Mouse (Mus musculus): Measurements from ENCODE around the gene Acbd4. TPM values are rescaled to one million over a fixed set of nuclear protein-coding genes. Genes with fewer than 3 reads are reported as not detected.
A peak's percentile ranks its signal among the peaks of the same experiment; 100 is the strongest.

Acbd4 gene
- polyA plus RNA-seq (2015; fragmentation: Nextera tagmentation; extraction: Ambion mirVana) = 7.3 and 9.0 TPM in 2 replicates

DNA sequence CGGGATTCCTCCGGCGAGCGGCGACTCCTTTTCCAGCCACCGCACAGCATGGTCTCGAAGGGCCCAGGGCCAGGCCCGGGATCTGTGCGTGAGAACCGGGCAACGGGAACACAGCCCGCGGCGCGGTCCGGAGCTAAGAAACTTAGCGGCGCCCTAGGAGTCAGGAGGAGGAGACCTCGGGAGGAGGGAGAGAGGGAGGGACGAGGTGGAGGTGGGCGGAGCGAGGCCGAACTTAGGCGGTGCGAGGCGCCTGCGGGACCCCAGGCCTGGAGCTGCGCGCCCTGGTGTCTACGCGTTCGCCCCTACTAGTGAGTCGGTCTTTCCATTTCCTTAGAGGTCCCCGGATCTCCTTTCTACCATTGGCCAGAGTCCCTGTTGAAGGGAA lies at the start of gene Acbd4, which contains the start of gene Plcd3:
Gene Acbd4 (plus strand): TSS at position 202 of the 385 bp plus-strand sequence.
Gene Plcd3 (minus strand): TSS at position 178 of the 385 bp plus-strand sequence.
- ATAC-seq (ENCODE audit: low FRiP score) = peak; percentile 36; the same call in 1 of the 2 replicates
- H3K27ac ChIP-seq = no peak within 1 kb of the TSS
- H3K4me2 ChIP-seq = peak within 1 kb of the TSS; percentile 73
- H3K9me3 ChIP-seq = no peaks in the 10 kb centered on the region; the same call in 1 of the 2 replicates
- H3K4me1 ChIP-seq (replicated peaks) = peaks cover 30% of the 10 kb centered on the region
- peak within 1 kb of the TSS; percentile 68 for H3K9ac ChIP-seq
- no peaks in the 10 kb centered on the region for H3K36me3 ChIP-seq
- WGBS = under 1% methylated on average over 34 of the region's 34 CpGs
- H3K27me3 ChIP-seq = peaks cover 74% of the 10 kb centered on the region
- H3K4me3 ChIP-seq = peak within 1 kb of the TSS; percentile 47

DNA sequence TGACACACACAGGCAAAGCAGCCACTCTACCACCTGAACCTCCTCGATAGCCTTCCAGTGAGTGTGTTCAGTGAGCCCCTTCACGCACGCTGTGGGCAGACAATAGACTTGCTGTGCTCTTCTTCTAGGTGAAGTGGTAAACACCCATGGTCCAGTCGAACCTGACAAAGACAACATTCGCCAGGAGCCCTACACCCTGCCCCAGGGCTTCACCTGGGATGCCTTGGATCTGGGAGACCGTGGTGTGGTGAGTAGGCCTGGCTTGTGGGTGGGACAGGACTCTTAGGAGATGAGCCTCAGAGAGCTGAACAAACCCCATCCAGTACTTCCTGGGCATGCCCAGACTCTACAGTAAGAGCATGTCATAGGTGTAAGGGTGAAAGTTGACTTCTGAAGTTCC lies 49.4 kb upstream of the Acbd4 start:
- H3K4me3 ChIP-seq = no peak overlapping the region
- ATAC-seq (ENCODE audit: low FRiP score) = no peak
- H3K4me1 ChIP-seq (replicated peaks) = no peaks in the 10 kb centered on the region
- H3K27ac ChIP-seq = no peak overlapping the region
- H3K36me3 ChIP-seq = peaks cover 68% of the 10 kb centered on the region
- no peaks in the 10 kb centered on the region for H3K27me3 ChIP-seq
- H3K9me3 ChIP-seq = no peaks in the 10 kb centered on the region
- H3K9ac ChIP-seq = no peak overlapping the region
- 91% methylated on average over 6 of the region's 6 CpGs for WGBS
- no peak overlapping the region for H3K4me2 ChIP-seq

DNA sequence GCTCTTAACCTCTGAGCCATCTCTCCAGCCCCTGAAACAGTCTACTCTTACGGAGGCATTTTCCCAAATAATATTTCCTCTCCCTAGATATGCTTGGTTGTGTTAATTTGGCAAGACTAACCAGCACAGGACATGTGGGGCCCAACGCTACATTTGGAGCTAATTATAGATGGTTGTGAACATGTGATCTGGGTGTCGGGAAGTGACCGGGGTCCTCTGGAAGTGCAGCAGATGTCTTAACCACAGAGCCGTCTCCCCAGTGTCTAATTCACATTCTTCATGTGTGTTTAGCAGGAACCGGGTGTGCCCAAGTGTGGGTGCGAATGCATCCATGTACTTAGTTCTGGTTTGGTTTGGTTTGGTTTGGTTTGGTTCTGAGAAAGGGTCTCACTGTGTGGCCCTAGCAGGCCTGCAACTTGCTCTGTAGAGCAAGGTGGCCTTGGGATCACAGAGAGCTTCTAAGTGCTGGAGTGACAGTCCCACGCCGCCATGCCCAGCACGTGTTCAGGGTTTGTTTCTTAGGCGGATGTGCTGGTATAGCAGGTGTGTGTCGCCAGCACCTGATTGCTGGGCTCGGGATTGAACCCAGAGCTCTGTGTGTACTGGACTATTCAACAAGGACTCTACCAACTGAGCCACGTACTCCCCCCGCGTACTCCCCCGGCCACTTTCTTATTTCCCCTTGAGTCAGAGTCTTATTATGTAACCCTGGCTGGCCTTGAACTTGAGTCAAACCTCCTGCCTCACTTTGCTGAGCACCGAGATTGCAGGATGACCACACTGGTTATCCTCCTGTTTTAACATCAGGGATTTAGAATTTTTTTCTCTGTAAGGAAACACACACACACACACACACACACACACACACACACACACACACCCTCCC lies 48.0 kb upstream of the Acbd4 start:
- WGBS = 92% methylated on average over 18 of the region's 18 CpGs
- H3K9ac ChIP-seq = no peak overlapping the region
- no peak overlapping the region for H3K4me2 ChIP-seq
- H3K36me3 ChIP-seq = peaks cover 76% of the 10 kb centered on the region
- no peak overlapping the region for H3K27ac ChIP-seq
- no peaks in the 10 kb centered on the region for H3K9me3 ChIP-seq
- H3K27me3 ChIP-seq = no peaks in the 10 kb centered on the region
- H3K4me3 ChIP-seq = no peak overlapping the region
- no peak for ATAC-seq (ENCODE audit: low FRiP score)
- H3K4me1 ChIP-seq (replicated peaks) = no peaks in the 10 kb centered on the region

DNA sequence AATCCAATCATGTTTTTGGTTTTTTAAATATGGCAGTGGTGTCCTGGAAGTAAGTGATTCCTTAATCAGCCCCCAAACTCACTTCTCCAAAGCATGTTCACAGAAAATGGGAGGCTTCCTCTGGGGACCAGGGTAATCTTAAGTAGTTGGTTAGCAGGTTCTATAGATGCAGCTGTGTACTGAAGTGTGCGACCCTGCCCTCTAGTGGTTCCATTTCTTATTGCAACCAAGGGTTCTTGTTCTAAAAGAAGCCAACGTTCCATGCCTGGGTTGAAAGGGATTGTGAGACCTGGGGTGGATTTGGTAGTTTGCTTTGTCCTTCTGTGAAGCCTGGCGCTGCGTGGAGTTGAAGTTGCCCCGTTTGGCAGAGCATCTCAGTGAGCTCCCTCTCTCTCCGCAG lies 46.7 kb upstream of the Acbd4 start:
- WGBS = 42% methylated on average over 6 of the region's 6 CpGs
- H3K4me2 ChIP-seq = no peak overlapping the region
- no peak overlapping the region for H3K4me3 ChIP-seq
- H3K27ac ChIP-seq = no peak overlapping the region
- ATAC-seq (ENCODE audit: low FRiP score) = no peak
- no peaks in the 10 kb centered on the region for H3K9me3 ChIP-seq
- peaks cover 85% of the 10 kb centered on the region for H3K36me3 ChIP-seq
- H3K4me1 ChIP-seq (replicated peaks) = no peaks in the 10 kb centered on the region
- H3K27me3 ChIP-seq = no peaks in the 10 kb centered on the region
- H3K9ac ChIP-seq = no peak overlapping the region

DNA sequence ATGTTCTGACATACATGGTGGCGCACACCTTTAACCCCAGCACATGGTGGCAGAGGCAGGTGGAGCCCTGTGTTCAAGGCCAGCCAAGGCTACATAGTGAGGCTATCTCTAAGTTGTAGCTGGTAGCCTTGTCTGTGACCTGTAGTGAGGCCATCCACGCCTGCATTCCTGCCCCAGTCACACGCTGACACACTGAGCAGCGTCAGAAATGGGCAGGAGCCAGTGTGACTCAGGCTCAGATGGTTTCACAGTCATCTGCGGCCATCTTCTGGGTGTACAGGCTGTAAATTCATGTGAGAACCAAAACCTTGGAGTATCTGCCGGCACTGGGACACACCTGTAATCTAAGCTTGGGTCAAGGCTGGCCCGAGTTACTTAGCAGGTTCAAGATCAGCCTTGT lies 44.8 kb upstream of the Acbd4 start:
- Histone ChIP-seq H3K9ac (no peak overlapping the region), H3K27me3 (no peaks in the 10 kb centered on the region), H3K4me1 (replicated peaks) (no peaks in the 10 kb centered on the region), H3K4me3 (no peak overlapping the region), H3K36me3 (peaks cover 86% of the 10 kb centered on the region), H3K4me2 (no peak overlapping the region), H3K9me3 (no peaks in the 10 kb centered on the region), H3K27ac (no peak overlapping the region)
- ATAC-seq (ENCODE audit: low FRiP score) = no peak
- 96% methylated on average over 7 of the region's 7 CpGs for WGBS

DNA sequence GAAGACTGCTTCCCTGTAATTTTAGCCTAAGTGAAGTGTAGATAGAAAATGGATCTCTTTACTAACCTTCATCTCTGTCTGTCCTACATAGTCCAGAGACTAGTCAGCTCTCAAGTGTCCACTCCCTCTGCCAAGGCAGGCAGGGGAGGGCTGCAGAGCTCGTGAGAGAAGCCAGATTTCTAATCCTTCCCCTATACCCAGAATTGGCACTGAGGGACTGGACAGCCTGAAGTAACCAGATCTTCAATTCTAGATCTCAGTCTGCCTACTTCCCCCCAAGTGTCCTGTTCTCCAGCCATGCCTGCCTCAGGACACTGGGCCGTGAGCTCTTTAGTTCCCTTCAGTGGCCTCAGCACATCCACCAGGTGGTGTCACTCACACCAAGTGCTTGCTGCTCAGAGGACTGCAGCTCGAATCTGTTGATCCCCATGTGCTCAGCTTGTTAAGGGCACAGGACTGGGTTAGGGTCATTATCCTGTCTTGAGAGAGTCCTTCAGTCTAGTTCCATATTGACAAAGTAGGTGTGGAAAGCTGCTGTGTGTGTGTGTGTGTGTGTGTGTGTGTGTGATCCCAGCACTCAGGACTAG lies 42.9 kb upstream of the Acbd4 start:
- no peak overlapping the region for H3K9ac ChIP-seq
- WGBS = 83% methylated on average over 3 of the region's 3 CpGs
- no peaks in the 10 kb centered on the region for H3K9me3 ChIP-seq
- no peaks in the 10 kb centered on the region for H3K27me3 ChIP-seq
- no peaks in the 10 kb centered on the region for H3K4me1 ChIP-seq (replicated peaks)
- H3K27ac ChIP-seq = no peak overlapping the region
- no peak for ATAC-seq (ENCODE audit: low FRiP score)
- H3K4me3 ChIP-seq = no peak overlapping the region
- no peak overlapping the region for H3K4me2 ChIP-seq
- H3K36me3 ChIP-seq = peaks cover 84% of the 10 kb centered on the region

DNA sequence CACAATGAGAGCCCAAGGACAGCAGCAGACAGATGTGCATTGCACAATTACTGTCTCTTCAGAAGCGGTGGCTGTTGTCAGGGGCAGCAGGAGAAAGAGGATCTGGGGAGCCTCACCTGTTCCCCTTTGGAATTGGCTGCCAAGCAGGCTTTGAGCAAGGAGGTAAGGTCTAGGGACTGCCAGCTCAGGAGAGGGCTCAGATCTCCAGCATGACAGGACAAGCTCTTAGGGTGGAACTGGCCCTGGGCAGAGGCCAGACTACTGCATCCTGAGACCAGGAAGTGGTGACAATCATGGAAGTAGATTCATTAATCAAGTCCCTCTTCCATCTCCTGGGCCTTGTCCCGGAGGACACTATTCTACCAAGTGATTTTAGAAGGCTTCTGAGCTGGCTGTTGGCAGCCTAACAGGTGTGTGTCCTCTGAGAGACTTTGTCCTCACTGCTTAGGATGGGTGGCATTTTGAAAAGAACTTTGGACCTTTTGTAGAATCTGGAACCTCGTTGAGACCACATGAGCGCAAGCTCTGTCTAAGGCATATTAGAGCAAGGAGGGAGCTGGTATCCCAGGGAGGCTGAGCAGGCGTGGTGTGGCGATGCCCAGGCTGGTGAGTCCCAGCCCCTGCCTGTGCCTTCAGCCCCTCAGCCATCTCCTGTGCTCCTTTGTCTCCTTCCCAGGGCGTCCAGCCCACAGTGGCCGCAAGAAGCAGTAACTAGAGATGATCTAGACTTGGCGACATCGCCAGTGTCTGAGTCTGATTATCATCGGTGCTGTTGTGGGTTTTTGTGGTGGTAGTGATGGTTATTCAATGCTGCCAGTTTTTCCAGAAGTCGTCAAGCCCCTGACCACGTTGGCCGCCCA lies 35.1 kb upstream of the Acbd4 start:
- Histone ChIP-seq H3K27ac (no peak overlapping the region), H3K9me3 (no peaks in the 10 kb centered on the region), H3K36me3 (peaks cover 90% of the 10 kb centered on the region), H3K4me3 (no peak overlapping the region), H3K4me2 (no peak overlapping the region), H3K27me3 (no peaks in the 10 kb centered on the region), H3K4me1 (replicated peaks) (no peaks in the 10 kb centered on the region), H3K9ac (no peak overlapping the region)
- ATAC-seq (ENCODE audit: low FRiP score) = no peak
- WGBS = 95% methylated on average over 14 of the region's 14 CpGs

DNA sequence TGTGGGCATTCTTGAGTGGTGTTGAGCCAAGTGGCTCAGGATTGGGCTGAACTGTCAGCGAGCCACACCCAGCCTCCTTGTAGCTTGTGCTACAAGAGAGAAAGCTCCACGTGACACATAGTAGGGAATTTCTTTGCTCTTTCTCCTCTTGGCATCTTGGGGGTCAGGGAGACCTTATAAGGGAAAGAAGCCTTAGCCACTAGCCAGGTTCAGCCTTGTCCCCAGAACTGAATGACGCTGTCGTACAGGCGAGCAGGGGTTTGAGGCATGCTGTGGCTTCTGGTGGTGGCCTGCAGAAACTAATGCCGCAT lies 34.5 kb upstream of the Acbd4 start:
- no peak for ATAC-seq (ENCODE audit: low FRiP score)
- 96% methylated on average over 6 of the region's 6 CpGs for WGBS
- peaks cover 84% of the 10 kb centered on the region for H3K36me3 ChIP-seq

DNA sequence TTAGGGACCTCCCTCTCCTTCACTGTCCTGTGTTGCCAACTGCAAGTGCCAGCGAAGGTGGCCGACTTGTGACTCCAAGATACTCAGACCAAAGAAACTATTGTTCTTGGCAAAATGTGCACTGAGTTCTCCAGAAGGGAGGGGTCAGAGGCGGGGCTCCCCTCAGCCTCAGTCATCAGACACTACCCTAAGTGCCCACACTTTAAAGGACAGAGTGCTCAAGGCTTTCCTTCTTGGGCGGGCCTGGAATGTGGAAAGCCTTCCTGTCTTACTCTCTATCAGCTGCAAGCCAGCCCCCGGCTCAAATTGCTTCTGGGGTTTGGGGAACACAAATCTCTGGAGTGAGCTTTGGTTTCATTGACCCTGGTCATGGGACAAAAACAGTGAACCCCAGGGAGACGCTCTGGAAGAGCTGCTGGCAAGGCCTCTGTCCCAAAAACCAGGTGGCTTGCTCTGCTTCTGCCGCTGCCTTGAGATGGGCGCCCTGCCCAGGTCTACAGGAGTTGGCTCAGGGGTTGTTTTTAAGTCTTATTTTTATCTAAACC lies 34.0 kb upstream of the Acbd4 start:
- Histone ChIP-seq H3K4me1 (replicated peaks) (no peaks in the 10 kb centered on the region), H3K9me3 (no peaks in the 10 kb centered on the region), H3K27ac (no peak overlapping the region), H3K4me2 (no peak overlapping the region), H3K9ac (no peak overlapping the region), H3K27me3 (no peaks in the 10 kb centered on the region), H3K4me3 (no peak overlapping the region), H3K36me3 (peaks cover 80% of the 10 kb centered on the region)
- ATAC-seq (ENCODE audit: low FRiP score) = no peak
- 83% methylated on average over 8 of the region's 8 CpGs for WGBS

More for the DNA sequence above, 34.5 kb upstream of the Acbd4 start:
- no peak overlapping the region for H3K4me3 ChIP-seq
- no peak overlapping the region for H3K9ac ChIP-seq
- H3K27me3 ChIP-seq = no peaks in the 10 kb centered on the region
- no peaks in the 10 kb centered on the region for H3K4me1 ChIP-seq (replicated peaks)
- H3K9me3 ChIP-seq = no peaks in the 10 kb centered on the region
- H3K4me2 ChIP-seq = no peak overlapping the region
- no peak overlapping the region for H3K27ac ChIP-seq

DNA sequence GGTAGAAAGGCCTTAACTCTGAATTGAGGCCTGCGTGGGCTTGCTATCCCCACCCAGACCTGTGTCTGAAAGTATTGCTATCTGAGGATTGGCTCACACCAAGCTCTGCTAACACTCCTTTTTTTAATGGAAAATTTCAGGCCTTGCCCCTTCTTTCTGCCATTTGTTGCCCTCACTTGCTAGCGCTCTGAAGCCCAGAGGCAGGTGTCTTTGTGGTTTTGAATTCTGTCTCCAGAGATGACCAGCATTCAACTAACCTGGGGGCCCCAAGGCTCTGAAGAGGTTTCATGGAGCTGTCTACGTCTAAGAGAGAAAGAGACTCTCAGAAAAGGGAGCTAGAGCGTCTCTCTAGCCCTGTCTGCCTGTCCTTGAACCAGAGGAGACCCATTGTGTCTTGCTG lies 33.2 kb upstream of the Acbd4 start:
- H3K9me3 ChIP-seq = no peaks in the 10 kb centered on the region
- no peaks in the 10 kb centered on the region for H3K4me1 ChIP-seq (replicated peaks)
- no peak for ATAC-seq (ENCODE audit: low FRiP score)
- H3K9ac ChIP-seq = no peak overlapping the region
- H3K36me3 ChIP-seq = peaks cover 76% of the 10 kb centered on the region
- peak overlapping the region; percentile 10; the same call in 1 of the 2 replicates for H3K27ac ChIP-seq
- no peak overlapping the region for H3K4me2 ChIP-seq
- WGBS = 96% methylated on average over 4 of the region's 4 CpGs
- H3K4me3 ChIP-seq = no peak overlapping the region
- no peaks in the 10 kb centered on the region for H3K27me3 ChIP-seq

DNA sequence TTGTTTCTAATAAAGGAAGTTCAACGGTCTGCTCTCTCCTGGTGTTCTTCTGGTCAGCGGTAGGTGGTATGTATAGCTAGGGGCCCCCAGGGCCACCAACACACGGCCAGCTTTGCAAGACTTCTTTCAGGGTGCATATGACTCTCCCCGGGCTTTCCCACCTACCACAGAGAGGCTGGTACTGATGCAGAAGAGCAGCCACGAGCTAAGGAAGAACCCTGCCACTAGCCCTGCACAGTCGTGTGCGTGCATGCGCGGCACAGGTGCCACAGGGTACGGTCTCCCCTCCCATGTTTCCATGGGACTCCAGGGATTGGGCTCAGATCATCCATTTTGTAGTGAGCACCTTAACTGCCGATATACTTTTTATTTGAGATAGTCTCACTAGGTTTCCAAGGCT lies 32.6 kb upstream of the Acbd4 start:
- Histone ChIP-seq H3K9me3 (no peaks in the 10 kb centered on the region), H3K27ac (no peak overlapping the region), H3K36me3 (peaks cover 69% of the 10 kb centered on the region), H3K27me3 (no peaks in the 10 kb centered on the region), H3K4me2 (no peak overlapping the region), H3K9ac (no peak overlapping the region), H3K4me3 (no peak overlapping the region), H3K4me1 (replicated peaks) (0 out of 2 replicates have a peak, but pooled peaks cover under 1% of the 10 kb centered on the region)
- ATAC-seq (ENCODE audit: low FRiP score) = no peak
- 94% methylated on average over 11 of the region's 11 CpGs for WGBS

DNA sequence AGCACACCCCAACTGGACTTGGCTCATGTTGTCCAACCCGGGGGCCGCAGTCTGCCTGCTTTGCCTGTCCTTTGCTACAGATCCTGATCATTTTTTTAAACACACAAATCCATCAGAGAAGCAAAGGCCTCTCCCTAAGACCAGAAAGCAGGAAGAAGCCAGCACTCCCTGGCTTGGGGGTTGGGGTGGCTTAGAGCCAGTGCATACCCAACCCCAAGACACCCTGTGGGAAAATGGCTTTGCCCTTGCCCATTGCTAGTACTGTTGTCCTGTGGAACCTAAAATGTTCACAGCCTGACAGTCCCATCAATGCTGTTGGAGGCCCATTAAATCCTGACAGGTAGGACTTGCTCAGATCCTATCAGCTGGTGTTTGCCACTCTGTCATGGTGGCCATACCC lies 31.8 kb upstream of the Acbd4 start:
- no peak overlapping the region for H3K4me3 ChIP-seq
- 100% methylated on average over 2 of the region's 2 CpGs for WGBS
- no peak for ATAC-seq (ENCODE audit: low FRiP score)
- H3K9me3 ChIP-seq = no peaks in the 10 kb centered on the region
- no peak overlapping the region for H3K4me2 ChIP-seq
- H3K36me3 ChIP-seq = peaks cover 61% of the 10 kb centered on the region
- H3K27me3 ChIP-seq = no peaks in the 10 kb centered on the region
- no peak overlapping the region for H3K9ac ChIP-seq
- peaks cover 7% of the 10 kb centered on the region; the same call in 1 of the 2 replicates for H3K4me1 ChIP-seq (replicated peaks)
- no peak overlapping the region for H3K27ac ChIP-seq
